Mouse (Mus musculus) bone marrow, adult 2 months (tissue): ENCODE data around the gene D10Wsu102e.

Experiments used
- CTCF ChIP-seq: fragments of 200-500 bp; IDR thresholded peaks from 2 replicates; pipeline ENCODE4 v1.5.1; 2011; ENCODE audit warnings: low read length, control low read depth; ENCODE audit not compliant: control insufficient read depth, insufficient read depth
- POLR2A ChIP-seq: fragments of 200-500 bp; IDR thresholded peaks from 2 replicates; pipeline ENCODE4 v1.6.1; 2011; ENCODE audit warnings: low read depth, mild to moderate bottlenecking, control low read depth, low read length, borderline replicate concordance; ENCODE audit not compliant: control insufficient read depth

DNA sequence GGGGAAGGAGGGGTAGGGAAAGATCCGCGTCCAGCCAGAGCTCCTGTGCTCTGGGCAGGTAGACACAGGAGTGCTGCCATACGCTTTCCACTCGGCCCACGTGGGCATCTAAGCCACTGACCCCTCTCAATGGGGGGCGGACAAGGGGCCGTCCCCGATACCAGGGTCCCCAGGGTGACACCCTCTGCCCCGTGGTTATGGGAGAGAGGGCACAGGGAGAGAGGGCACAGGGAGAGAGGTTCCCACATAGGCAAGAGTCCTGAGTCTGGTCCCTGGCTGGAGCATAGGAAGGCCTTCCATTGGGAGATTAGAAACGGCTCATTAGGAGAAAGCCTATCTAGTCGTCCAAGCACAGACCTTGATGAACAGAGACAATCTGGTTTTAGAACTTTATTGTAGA is 45.7 kb downstream of the D10Wsu102e start:
- no peak for TF ChIP-seq CTCF
- no peak for TF ChIP-seq POLR2A
